Mouse (Mus musculus): Measurements from ENCODE around the gene Smtnl1. TPM values are rescaled to one million over a fixed set of nuclear protein-coding genes. Genes with fewer than 3 reads are reported as not detected.

Smtnl1 gene
- polyA plus RNA-seq, 1 experiment from 2014 or later = 0.27 TPM

GRCm38 (mm10) chr2:84850407-84851129, 28.1 kb upstream of the Smtnl1 start:
- H3K27ac ChIP-seq (replicated peaks) = no peak overlapping the region
- H3K9me3 ChIP-seq = no peaks in the 10 kb centered on the region
- H3K4me1 ChIP-seq = peaks cover 18% of the 10 kb centered on the region
- no peak for DNase-seq (ENCODE audit: low spot score)
- WGBS = 61% methylated on average over 7 of the region's 7 CpGs
- no peaks in the 10 kb centered on the region for H3K27me3 ChIP-seq (replicated peaks; ENCODE audit: low read depth, poor library complexity, severe bottlenecking)
- peaks cover 96% of the 10 kb centered on the region for H3K36me3 ChIP-seq (replicated peaks)
- no peak overlapping the region for H3K4me3 ChIP-seq

DNA sequence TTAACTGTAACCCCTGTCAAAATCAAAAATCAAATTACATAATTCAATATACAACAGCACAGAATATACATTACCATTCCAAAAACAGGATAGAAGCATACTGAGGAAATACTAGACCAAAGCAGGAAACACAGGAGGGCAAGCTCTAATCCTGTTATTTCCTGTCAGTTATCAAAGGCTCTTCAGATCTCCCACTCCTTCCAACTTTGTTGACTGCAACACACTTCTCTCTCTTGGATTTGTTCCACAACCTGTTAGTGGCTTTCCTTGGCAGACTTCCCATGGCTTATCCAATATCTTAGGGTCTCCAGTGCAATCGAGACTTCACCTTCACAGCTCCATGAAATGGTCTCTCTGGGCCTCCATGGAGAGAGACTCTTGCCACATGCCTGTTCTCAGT, 22.8 kb upstream of the Smtnl1 start:
- peaks cover 66% of the 10 kb centered on the region for H3K36me3 ChIP-seq (replicated peaks)
- no peaks in the 10 kb centered on the region for H3K27me3 ChIP-seq (replicated peaks; ENCODE audit: low read depth, poor library complexity, severe bottlenecking)
- no peak overlapping the region for H3K27ac ChIP-seq (replicated peaks)
- H3K9me3 ChIP-seq = no peaks in the 10 kb centered on the region
- no peak overlapping the region for H3K4me3 ChIP-seq
- peaks cover 27% of the 10 kb centered on the region for H3K4me1 ChIP-seq
- WGBS = 87% methylated on average over 1 of the region's 1 CpGs
- DNase-seq (ENCODE audit: low spot score) = no peak

GRCm38 (mm10) chr2:84843654-84844053, 21.2 kb upstream of the Smtnl1 start:
- WGBS = 81% methylated on average over 6 of the region's 6 CpGs
- H3K4me3 ChIP-seq = no peak overlapping the region
- peaks cover 2% of the 10 kb centered on the region for H3K27me3 ChIP-seq (replicated peaks; ENCODE audit: low read depth, poor library complexity, severe bottlenecking)
- no peak for DNase-seq (ENCODE audit: low spot score)
- H3K27ac ChIP-seq (replicated peaks) = no peak overlapping the region
- H3K4me1 ChIP-seq = peaks cover 36% of the 10 kb centered on the region
- H3K9me3 ChIP-seq = no peaks in the 10 kb centered on the region
- peaks cover 51% of the 10 kb centered on the region for H3K36me3 ChIP-seq (replicated peaks)

- H3K27ac ChIP-seq (replicated peaks) = peak overlapping the region; percentile 96; the same call in 1 of the 2 replicates
- H3K27me3 ChIP-seq (replicated peaks; ENCODE audit: low read depth, poor library complexity, severe bottlenecking) = peaks cover 18% of the 10 kb centered on the region
- peak overlapping the region; percentile 85 for H3K4me3 ChIP-seq
Measured at GRCm38 (mm10) chr2:84841905-84842304, 19.5 kb upstream of the Smtnl1 start.

DNA sequence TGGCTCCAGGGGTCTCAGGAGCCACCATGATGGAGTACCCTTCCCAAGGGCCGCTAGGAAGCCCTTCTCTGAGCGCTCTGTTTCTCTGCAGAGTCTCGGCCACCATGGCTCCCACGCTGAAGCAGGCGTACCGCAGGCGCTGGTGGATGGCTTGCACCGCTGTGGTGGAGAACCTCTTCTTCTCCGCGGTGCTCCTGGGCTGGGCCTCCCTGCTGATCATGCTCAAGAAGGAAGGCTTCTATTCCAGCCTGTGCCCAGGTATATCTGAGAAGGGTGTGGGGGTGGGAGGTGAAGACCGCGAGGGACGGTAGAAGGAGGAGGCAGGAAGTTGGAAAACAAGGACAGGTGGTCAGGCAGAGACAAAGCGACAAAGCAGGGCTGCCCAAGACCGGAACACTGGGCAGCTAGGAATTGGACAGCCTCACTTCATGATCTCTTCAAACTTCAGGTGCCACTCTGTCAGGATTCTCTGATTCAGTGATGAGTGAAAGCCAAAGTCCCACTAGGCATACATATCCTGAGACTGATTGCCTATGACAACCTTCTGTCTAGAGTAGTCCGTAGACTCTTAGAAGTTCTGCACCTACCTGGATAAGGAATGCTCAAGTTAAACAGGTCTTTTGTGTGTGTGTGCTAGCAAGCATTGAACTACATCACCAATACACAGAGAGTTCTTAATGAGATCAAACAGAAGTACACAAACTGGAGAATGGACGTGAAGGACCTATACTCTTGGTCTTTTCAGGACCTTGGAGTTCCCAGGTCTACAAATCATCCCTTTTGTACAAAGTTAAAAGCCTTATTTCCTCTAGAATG, 18.5 kb upstream of the Smtnl1 start:
- Histone ChIP-seq H3K27me3 (replicated peaks; ENCODE audit: low read depth, poor library complexity, severe bottlenecking) (peaks cover 18% of the 10 kb centered on the region), H3K4me3 (peak overlapping the region; percentile 85), H3K36me3 (replicated peaks) (peaks cover 24% of the 10 kb centered on the region), H3K9me3 (no peaks in the 10 kb centered on the region), H3K27ac (replicated peaks) (peak overlapping the region; percentile 96), H3K4me1 (peaks cover 50% of the 10 kb centered on the region)
- no peak for DNase-seq (ENCODE audit: low spot score)
- WGBS = 7% methylated on average over 17 of the region's 17 CpGs

More at GRCm38 (mm10) chr2:84841905-84842304, 19.5 kb upstream of the Smtnl1 start:
- no peaks in the 10 kb centered on the region for H3K9me3 ChIP-seq
- peaks cover 50% of the 10 kb centered on the region for H3K4me1 ChIP-seq
- H3K36me3 ChIP-seq (replicated peaks) = peaks cover 33% of the 10 kb centered on the region
- DNase-seq (ENCODE audit: low spot score) = no peak

DNA sequence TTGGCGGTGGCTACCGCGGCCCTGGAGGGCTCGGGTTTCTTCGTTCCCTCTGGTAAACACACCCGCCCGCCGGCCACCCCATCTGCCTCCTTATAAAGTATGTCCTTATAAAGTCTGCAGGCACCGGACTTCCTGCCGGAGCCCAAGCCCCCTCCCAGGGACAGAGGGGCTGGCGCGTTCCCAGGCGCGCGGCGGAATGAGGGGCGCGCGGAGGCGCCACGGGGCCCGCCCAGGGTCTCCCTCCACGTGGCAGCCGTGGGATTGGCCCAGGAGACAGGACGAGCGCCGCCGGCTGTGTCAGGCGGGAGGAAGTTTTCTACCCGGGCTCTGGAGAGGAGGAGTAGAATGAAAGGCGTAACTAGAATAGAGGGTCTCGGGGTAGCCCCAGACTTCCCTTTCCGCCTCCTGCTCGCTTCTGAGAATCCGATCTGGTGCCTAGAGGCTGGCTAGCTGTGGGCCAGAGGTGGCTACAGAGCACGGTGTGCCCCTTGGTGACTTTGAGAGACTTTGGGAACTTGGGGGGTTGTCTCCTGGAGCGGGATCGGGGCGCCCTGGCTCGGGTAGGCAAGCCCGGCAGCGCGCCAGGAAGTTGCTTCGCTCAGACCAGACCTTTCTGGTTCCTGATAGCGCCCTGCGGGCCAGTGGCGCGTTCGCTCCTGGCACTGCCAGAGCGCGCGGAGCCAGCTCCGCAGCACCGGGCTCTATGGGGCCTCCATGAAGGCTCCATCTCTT, 17.7 kb upstream of the Smtnl1 start:
- DNase-seq (ENCODE audit: low spot score) = peak; percentile 93
- Histone ChIP-seq H3K27ac (replicated peaks) (peak overlapping the region; percentile 96), H3K36me3 (replicated peaks) (peaks cover 16% of the 10 kb centered on the region), H3K4me1 (peaks cover 50% of the 10 kb centered on the region), H3K4me3 (peak overlapping the region; percentile 85), H3K9me3 (no peaks in the 10 kb centered on the region), H3K27me3 (replicated peaks; ENCODE audit: low read depth, poor library complexity, severe bottlenecking) (peaks cover 23% of the 10 kb centered on the region)
- WGBS = under 1% methylated on average over 54 of the region's 54 CpGs

- under 1% methylated on average over 47 of the region's 47 CpGs for WGBS
- peak; percentile 75 for DNase-seq (ENCODE audit: low spot score)
- Histone ChIP-seq H3K27me3 (replicated peaks; ENCODE audit: low read depth, poor library complexity, severe bottlenecking) (peaks cover 23% of the 10 kb centered on the region), H3K4me3 (peak overlapping the region; percentile 85), H3K4me1 (peaks cover 50% of the 10 kb centered on the region), H3K9me3 (no peaks in the 10 kb centered on the region), H3K27ac (replicated peaks) (peak overlapping the region; percentile 96), H3K36me3 (replicated peaks) (peaks cover 7% of the 10 kb centered on the region; the same call in 1 of the 2 replicates)
Measured at GRCm38 (mm10) chr2:84838993-84839980, 16.8 kb upstream of the Smtnl1 start.

DNA sequence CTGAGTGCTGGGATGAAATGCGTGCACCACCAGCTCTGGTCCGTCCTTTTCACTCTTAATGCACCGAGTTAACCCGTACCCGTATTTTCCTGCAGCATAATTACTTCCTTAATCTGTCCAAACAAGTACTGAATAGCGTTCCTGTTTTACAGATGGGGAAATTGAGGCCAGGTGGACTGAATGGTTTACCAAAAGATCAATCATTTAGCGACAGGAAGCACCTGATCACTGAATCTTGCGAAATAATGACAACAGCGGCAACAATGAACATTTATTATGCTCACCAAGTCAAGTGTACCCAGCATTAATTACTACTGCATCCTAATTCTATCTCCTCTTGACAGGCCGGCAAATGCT, 16.1 kb upstream of the Smtnl1 start, which contains the start of gene Slc43a1:
Gene Slc43a1 (plus strand): TSS at position 258 of the 357 bp plus-strand sequence.
- no peak for DNase-seq (ENCODE audit: low spot score)
- H3K9me3 ChIP-seq = no peaks in the 10 kb centered on the region
- peak within 1 kb of the TSS; percentile 85 for H3K4me3 ChIP-seq
- 12% methylated on average over 10 of the region's 10 CpGs for WGBS
- peak within 1 kb of the TSS; percentile 96 for H3K27ac ChIP-seq (replicated peaks)
- H3K27me3 ChIP-seq (replicated peaks; ENCODE audit: low read depth, poor library complexity, severe bottlenecking) = peaks cover 23% of the 10 kb centered on the region
- no peaks in the 10 kb centered on the region for H3K36me3 ChIP-seq (replicated peaks)
- peaks cover 50% of the 10 kb centered on the region for H3K4me1 ChIP-seq

DNA sequence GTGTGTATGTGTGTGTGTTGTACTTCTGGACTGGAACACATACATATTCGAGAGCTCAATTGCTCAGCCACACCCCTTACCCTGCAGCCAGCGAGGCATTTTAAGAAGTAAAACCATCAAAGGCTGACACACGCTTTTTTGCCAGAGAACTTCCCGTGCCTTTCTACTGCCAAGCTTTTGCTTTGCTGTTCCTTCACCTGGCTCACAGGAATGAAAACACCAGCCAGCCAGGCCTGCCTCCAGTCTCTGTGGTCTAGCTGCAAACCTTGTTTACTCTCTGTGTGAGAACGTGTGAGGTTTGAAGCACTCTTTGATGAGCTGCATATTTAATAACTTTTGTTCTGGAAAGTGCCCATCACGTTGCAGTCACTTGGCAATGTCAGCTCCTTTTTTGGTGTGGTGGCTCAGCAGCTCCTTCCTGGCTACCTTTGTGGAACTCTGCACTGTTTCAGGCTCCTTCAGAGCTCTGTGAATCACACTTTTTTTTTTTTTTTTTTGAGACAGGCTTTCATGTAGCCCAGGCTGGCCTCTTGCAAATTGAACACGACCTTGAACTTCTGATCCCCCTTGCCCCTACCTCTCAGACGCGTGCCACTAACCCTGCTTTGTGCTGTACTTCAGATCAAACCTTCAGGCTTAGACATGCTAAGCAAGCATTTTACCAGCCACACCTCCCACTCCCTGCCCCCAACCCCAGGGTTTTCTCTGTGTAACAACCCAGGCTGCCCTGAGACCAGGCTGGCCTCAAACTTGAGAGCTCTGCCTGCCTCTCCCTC, 15.6 kb upstream of the Smtnl1 start:
- no peaks in the 10 kb centered on the region for H3K9me3 ChIP-seq
- no peak overlapping the region for H3K27ac ChIP-seq (replicated peaks)
- H3K27me3 ChIP-seq (replicated peaks; ENCODE audit: low read depth, poor library complexity, severe bottlenecking) = peaks cover 23% of the 10 kb centered on the region
- WGBS = 32% methylated on average over 9 of the region's 9 CpGs
- DNase-seq (ENCODE audit: low spot score) = no peak
- peak overlapping the region; percentile 85 for H3K4me3 ChIP-seq
- no peaks in the 10 kb centered on the region for H3K36me3 ChIP-seq (replicated peaks)
- H3K4me1 ChIP-seq = peaks cover 50% of the 10 kb centered on the region

DNA sequence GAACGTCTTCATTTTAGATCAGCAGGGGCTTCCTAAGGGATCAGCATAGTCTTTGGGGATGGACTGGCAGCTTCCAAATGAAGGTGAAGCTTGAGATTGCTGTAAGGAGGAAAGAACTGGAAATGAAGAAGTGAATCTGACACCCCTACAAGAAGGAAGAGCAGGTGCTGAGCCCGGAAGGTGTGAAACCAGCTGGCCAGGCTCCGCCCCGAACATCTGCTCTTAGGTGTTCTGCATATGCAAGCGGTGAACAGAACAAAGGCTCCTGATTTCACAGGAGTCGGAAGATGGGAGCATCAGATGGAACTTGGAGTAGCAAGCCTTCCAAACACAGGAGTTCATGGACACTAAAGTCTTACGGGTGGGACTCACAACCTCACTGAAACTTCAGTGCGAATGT, 14.7 kb upstream of the Smtnl1 start:
- DNase-seq (ENCODE audit: low spot score) = no peak
- Histone ChIP-seq H3K36me3 (replicated peaks) (no peaks in the 10 kb centered on the region), H3K9me3 (no peaks in the 10 kb centered on the region), H3K27ac (replicated peaks) (no peak overlapping the region), H3K27me3 (replicated peaks; ENCODE audit: low read depth, poor library complexity, severe bottlenecking) (peaks cover 23% of the 10 kb centered on the region), H3K4me3 (no peak overlapping the region), H3K4me1 (peaks cover 47% of the 10 kb centered on the region)
- WGBS = 69% methylated on average over 8 of the region's 8 CpGs
